Mouse (Mus musculus): ENCODE results near the gene Pnmal1. TPM values are rescaled to one million over a fixed set of nuclear protein-coding genes. Genes with fewer than 3 reads are reported as not detected.

Gene Pnmal1
- polyA plus RNA-seq (2017; shearing (Covaris generic)), result not detected

DNA sequence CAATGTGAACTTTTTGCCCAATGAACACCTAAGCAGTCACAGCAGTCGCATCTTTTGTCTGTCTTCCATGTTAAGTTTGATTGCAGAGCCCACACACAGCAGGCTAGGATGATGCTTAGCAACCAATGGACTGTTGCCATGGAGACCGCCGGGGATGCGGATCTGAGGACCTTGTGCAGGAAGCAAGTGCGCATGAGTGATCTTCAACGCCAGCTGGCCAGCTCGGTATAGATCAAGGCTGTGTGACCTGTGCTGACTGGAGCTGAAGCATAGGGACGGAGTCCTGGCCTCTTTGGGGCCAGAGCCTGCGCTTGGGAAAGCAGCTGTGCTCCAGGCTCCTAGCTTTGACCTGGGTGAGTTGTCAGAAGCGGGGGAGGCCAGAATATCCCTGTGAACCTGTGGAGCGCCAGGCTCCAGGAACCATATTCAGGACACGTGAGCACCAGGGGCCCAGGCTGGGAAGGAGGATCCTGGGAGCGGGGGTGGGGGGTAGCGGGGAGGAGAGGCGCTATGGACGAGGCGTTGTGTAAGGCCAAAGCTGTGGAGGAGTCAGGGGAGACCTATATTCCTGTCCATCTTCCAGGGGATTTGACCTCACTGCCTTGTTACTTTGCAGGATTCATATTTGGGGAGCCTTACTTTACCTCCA, at the start of gene Pnmal1:
TSS of gene Pnmal1 (plus strand) at position 141 of the 649 bp plus-strand sequence.

DNA sequence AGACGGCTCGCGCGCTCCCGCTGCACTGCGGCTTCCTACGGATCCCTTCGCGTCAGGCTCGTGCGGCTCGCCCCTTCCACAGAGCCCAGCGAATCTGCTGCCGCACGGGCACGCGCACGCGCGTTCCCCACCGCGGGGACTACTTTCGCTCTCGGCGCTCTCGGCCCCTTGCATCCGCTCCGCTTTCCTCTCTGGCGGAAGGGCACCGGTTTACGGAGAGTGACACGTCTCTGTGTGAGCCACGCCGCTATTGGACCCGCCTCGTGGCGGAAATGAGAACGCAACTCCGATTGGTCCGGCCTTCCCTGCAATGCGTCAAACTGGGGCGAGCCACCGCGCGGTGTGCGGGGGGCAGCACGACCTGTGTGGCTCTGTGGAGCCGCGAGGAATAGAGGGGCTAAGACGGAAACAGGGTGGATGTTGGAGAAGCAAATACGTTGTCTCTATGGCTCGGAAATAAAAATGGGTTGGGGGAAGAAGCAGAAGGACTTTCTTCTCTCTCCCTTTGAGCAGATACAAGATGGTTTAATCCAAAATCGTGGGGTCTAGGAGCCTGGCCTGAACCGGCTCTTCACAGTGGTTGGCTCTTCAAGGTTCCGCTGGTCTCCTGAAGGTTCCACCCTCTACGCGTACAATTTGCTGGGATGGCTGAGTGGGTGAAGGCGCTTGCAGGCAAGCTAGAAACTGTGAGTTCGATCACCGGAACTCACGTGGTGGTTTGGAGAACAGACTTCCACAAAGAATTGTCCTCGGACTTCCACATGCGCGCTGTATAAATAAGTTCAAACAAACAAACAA, 35.2 kb upstream of the Pnmal1 start, which contains the start of gene Calm3:
TSS of gene Calm3 (minus strand) at position 78 of the 798 bp plus-strand sequence.

DNA sequence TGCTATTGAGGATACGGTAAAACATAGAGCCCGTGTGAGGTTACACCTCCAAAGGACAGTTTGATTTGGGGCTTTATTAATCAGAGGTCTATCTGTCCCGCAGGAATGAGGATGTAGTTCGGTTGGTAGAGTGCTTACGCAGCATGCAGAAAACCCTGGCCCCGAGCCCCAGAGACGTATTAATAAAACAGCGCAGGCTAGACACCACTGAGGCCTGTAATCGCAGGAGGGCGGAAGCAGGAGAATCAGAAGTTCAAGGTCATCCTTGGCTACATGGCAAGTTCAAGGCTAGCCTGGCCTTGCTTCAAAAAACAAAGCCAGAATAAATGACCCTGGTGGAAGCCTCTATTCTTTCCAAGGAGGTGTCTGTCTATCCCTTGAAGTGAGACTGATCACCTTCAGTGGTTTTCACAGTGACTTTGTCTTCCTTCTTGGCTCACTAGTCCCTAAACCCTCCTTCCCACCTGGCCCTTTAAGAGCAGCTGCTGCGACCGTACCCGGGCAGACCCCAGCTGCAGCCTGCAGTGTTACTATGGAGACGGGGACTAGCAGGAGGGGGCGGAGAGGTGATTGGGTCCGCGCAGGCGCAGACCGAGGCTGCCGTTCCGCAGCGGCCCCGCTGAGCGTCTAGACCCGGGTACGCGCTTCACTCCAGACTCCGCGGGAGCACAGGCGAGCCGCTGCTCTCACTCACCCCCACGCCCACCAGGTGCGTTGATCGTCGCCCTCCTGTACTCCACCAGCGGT, 15.2 kb upstream of the Pnmal1 start, which contains the start of gene Pnmal2:
TSS of gene Pnmal2 (plus strand) at position 622 of the 747 bp plus-strand sequence.

DNA sequence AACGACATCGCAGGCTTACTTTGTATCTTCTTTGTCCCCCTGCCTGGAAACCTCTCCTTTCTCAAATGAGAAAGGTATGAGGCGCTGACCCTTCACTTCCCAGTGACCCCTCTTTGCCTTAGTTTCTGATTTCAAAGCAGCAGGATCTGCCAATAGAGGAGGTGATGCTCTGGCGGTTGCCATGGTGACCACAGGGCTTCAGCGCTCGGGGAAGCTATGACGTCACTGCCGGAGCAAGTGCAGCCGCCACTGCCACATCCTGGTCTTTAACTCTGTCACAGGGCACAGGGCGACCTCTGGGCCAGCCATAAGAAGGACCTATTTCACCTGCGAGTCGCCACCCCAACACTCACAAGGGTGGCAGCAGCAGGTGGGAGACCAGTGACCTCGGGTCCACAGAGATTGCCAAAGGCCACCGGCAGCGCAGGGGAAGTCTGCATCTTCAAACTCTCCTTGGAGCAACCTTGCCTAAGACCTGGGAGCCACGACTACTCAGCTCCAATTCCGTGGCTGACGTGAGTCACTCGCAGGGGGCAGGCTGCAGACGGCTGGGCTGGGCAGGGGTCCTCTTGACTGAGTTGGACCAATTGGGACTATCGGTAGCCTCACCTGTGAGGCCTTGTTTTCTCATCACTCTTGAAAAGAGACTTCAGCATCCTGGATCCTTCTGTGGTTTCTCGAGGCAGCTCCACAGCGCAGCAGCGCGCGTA, 23.5 kb downstream of the Pnmal1 start, which contains the start of gene Gm42372:
TSS of gene Gm42372 (plus strand) at position 228 of the 710 bp plus-strand sequence.

DNA sequence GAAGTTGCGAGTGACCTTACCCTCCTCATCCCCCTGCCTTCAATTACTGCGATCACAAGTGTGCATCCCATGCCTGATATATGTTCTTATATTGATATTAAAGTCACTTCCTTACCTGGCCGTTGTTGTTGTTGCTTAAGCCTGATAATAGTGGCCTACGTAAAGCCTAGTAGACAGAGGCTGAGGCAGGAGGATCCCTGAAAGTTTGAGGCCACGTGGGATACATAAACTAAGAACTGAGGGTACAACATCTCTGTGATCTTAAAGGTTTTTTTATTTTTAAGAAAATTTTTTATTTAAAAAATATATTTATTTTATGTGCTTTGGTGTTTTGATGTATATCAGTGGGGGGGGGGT, 33.0 kb downstream of the Pnmal1 start, which contains the start of gene Ccdc8:
TSS of gene Ccdc8 (plus strand) at position 258 of the 357 bp plus-strand sequence.

Other genes with a start within 250 kb of the Pnmal1 start
- gene Ceacam9, start 237.8 kb upstream of the Pnmal1 start, polyA plus RNA-seq (2017; shearing (Covaris generic)), result not detected
- gene Ap2s1, start 221.3 kb upstream of the Pnmal1 start, polyA plus RNA-seq (2017; shearing (Covaris generic)), result 207 TPM
- gene Slc1a5, start 178.3 kb upstream of the Pnmal1 start, polyA plus RNA-seq (2017; shearing (Covaris generic)), result 99.6 TPM
- 25.3 TPM for gene Strn4, start 143.8 kb upstream of the Pnmal1 start, polyA plus RNA-seq (2017; shearing (Covaris generic))
- gene Fkrp, start 142.9 kb upstream of the Pnmal1 start, polyA plus RNA-seq (2017; shearing (Covaris generic)), result 6.5 TPM
- gene Prkd2, start 116.8 kb upstream of the Pnmal1 start, polyA plus RNA-seq (2017; shearing (Covaris generic)), result 242 TPM
- not detected for gene Dact3, start 84.4 kb upstream of the Pnmal1 start, polyA plus RNA-seq (2017; shearing (Covaris generic))
- gene Gng8, start 67.9 kb upstream of the Pnmal1 start, polyA plus RNA-seq (2017; shearing (Covaris generic)), result not detected
- 8.3 TPM for gene Ptgir, start 53.2 kb upstream of the Pnmal1 start, polyA plus RNA-seq (2017; shearing (Covaris generic))
- gene Calm3, start 35.6 kb upstream of the Pnmal1 start, polyA plus RNA-seq (2017; shearing (Covaris generic)), result 71.9 TPM
- gene Pnmal2, start 15.0 kb upstream of the Pnmal1 start, polyA plus RNA-seq (2017; shearing (Covaris generic)), result not detected
- 5.4 TPM for gene Gm42372, start 23.4 kb downstream of the Pnmal1 start, polyA plus RNA-seq (2017; shearing (Covaris generic))
- 0.12 TPM for gene Ccdc8, start 33.0 kb downstream of the Pnmal1 start, polyA plus RNA-seq (2017; shearing (Covaris generic))
- gene Ppp5c, start 68.2 kb downstream of the Pnmal1 start, polyA plus RNA-seq (2017; shearing (Covaris generic)), result 141 TPM
- 1.5 TPM for gene Hif3a, start 102.7 kb downstream of the Pnmal1 start, polyA plus RNA-seq (2017; shearing (Covaris generic))
- gene Psg16, start 114.4 kb downstream of the Pnmal1 start, polyA plus RNA-seq (2017; shearing (Covaris generic)), result 0.71 TPM
- gene Ceacam3, start 190.6 kb downstream of the Pnmal1 start, polyA plus RNA-seq (2017; shearing (Covaris generic)), result not detected
- not detected for gene Psg29, start 243.8 kb downstream of the Pnmal1 start, polyA plus RNA-seq (2017; shearing (Covaris generic))